Mouse (Mus musculus) midbrain, embryonic 16.5 days (tissue): Measurements from ENCODE around the gene Medag. TPM values are rescaled to one million over a fixed set of nuclear protein-coding genes. Genes with fewer than 3 reads are reported as not detected.
A peak's percentile ranks its signal among the peaks of the same experiment; 100 is the strongest.

Source experiments
- ATAC-seq: fragments of 200-750 bp; cut with Nextera tagmentation; 2 replicates; pipeline ENCODE4 v1.8.0; 2017; ENCODE audit warnings: moderate TSS enrichment
- H3K27ac ChIP-seq: fragments of 300-500 bp; sonication (generic); 2 replicates; pipeline ENCODE4 v1.5.1; 2014; ENCODE audit warnings: mild to moderate bottlenecking, low read length, mixed read lengths
- H3K27me3 ChIP-seq: fragments of 300-500 bp; sonication (generic); 2 replicates; pipeline ENCODE4 v1.6.1; 2014; ENCODE audit warnings: low read depth, low read length, mixed read lengths; ENCODE audit not compliant: control insufficient read depth, insufficient read depth
- H3K36me3 ChIP-seq: fragments of 300-500 bp; sonication (generic); 2 replicates; pipeline ENCODE4 v1.6.1; 2014; ENCODE audit warnings: mild to moderate bottlenecking, low read length, moderate library complexity, mixed read lengths; ENCODE audit not compliant: control insufficient read depth, insufficient read depth
- H3K4me1 ChIP-seq: fragments of 300-500 bp; sonication (generic); 2 replicates; pipeline ENCODE4 v1.6.1; 2014; ENCODE audit warnings: mild to moderate bottlenecking, low read length, mixed read lengths; ENCODE audit not compliant: control insufficient read depth, insufficient read depth
- H3K4me2 ChIP-seq: fragments of 300-500 bp; sonication (generic); 2 replicates; pipeline ENCODE4 v1.6.1; 2014; ENCODE audit warnings: mild to moderate bottlenecking, low read length, mixed read lengths
- H3K4me3 ChIP-seq: fragments of 300-500 bp; sonication (generic); 2 replicates; pipeline ENCODE4 v1.5.1; 2014; ENCODE audit warnings: low read depth, mild to moderate bottlenecking, low read length, moderate library complexity, mixed read lengths
- H3K9ac ChIP-seq: fragments of 300-500 bp; sonication (generic); 2 replicates; pipeline ENCODE4 v1.6.1; 2014; ENCODE audit warnings: low read depth, low read length, mixed read lengths
- H3K9me3 ChIP-seq: fragments of 300-500 bp; sonication (generic); replicated peaks from 2 replicates; pipeline ENCODE4 v1.6.1; 2014; ENCODE audit warnings: mild to moderate bottlenecking, low read length, mixed read lengths; ENCODE audit not compliant: control insufficient read depth, poor library complexity, severe bottlenecking
- WGBS: fragments of 180-500 bp; shearing (Covaris S2); extraction: QIAGEN DNeasy Blood & Tissue Kit; methylation state at CpG from one replicate; pipeline ENCODE4 v1.1.7; 2014; 5-methylcytosine and 5-hydroxymethylcytosine counted together
- polyA plus RNA-seq: library from polyadenylated mRNA; unstranded; fragments of >200 nt; fragmentation: Nextera tagmentation; extraction: Ambion mirVana; gene quantifications from 2 replicates; pipeline ENCODE4 v1.2.1, GENCODE M21; 2015

The Medag gene
- polyA plus RNA-seq, 1 experiment from 2014 or later, result 2.0 TPM

GRCm38 (mm10) chr5:149380388-149380916 is 31.1 kb upstream of the Medag start:
- Histone ChIP-seq H3K36me3 (no peaks in the 10 kb centered on the region), H3K4me3 (no peak overlapping the region), H3K9me3 (no peaks in the 10 kb centered on the region), H3K27ac (peak overlapping the region; percentile 87), H3K27me3 (no peaks in the 10 kb centered on the region), H3K4me1 (peaks cover 36% of the 10 kb centered on the region), H3K4me2 (peak overlapping the region; percentile 11; the same call in 1 of the 2 replicates), H3K9ac (0 out of 2 replicates have a peak overlapping the region, but pooled peaks have one; percentile 32)
- 10% methylated on average over 8 of the region's 8 CpGs for WGBS
- peak; percentile 89 for ATAC-seq

GRCm38 (mm10) chr5:149381948-149382347 is 29.6 kb upstream of the Medag start:
- 87% methylated on average over 4 of the region's 4 CpGs for WGBS
- Histone ChIP-seq H3K27ac (no peak overlapping the region), H3K36me3 (no peaks in the 10 kb centered on the region), H3K4me1 (peaks cover 31% of the 10 kb centered on the region), H3K9me3 (no peaks in the 10 kb centered on the region), H3K27me3 (no peaks in the 10 kb centered on the region), H3K4me3 (no peak overlapping the region), H3K9ac (no peak overlapping the region), H3K4me2 (no peak overlapping the region)
- no peak for ATAC-seq

- Histone ChIP-seq H3K9me3 (no peaks in the 10 kb centered on the region), H3K27me3 (no peaks in the 10 kb centered on the region), H3K4me1 (peaks cover 25% of the 10 kb centered on the region), H3K27ac (no peak overlapping the region), H3K9ac (no peak overlapping the region), H3K36me3 (no peaks in the 10 kb centered on the region), H3K4me3 (no peak overlapping the region), H3K4me2 (no peak overlapping the region)
- 81% methylated on average over 5 of the region's 5 CpGs for WGBS
- ATAC-seq, result no peak
Observed at GRCm38 (mm10) chr5:149382601-149383000, 28.9 kb upstream of the Medag start.

GRCm38 (mm10) chr5:149385228-149385961 is 26.2 kb upstream of the Medag start:
- Histone ChIP-seq H3K27ac (no peak overlapping the region), H3K27me3 (no peaks in the 10 kb centered on the region), H3K4me1 (peaks cover 11% of the 10 kb centered on the region), H3K36me3 (no peaks in the 10 kb centered on the region), H3K9ac (no peak overlapping the region), H3K4me3 (no peak overlapping the region), H3K4me2 (no peak overlapping the region), H3K9me3 (no peaks in the 10 kb centered on the region)
- WGBS, result 96% methylated on average over 7 of the region's 7 CpGs
- ATAC-seq, result no peak

GRCm38 (mm10) chr5:149386294-149386850 is 25.2 kb upstream of the Medag start:
- Histone ChIP-seq H3K36me3 (no peaks in the 10 kb centered on the region), H3K9me3 (no peaks in the 10 kb centered on the region), H3K4me3 (no peak overlapping the region), H3K27me3 (no peaks in the 10 kb centered on the region), H3K9ac (no peak overlapping the region), H3K4me1 (peaks cover 3% of the 10 kb centered on the region), H3K4me2 (no peak overlapping the region), H3K27ac (no peak overlapping the region)
- WGBS, result 87% methylated on average over 5 of the region's 5 CpGs
- no peak for ATAC-seq

- no peak overlapping the region for H3K27ac ChIP-seq
- H3K36me3 ChIP-seq, result no peaks in the 10 kb centered on the region
- H3K4me2 ChIP-seq, result no peak overlapping the region
- no peaks in the 10 kb centered on the region for H3K4me1 ChIP-seq
- no peak overlapping the region for H3K9ac ChIP-seq
- H3K9me3 ChIP-seq, result no peaks in the 10 kb centered on the region
- no peaks in the 10 kb centered on the region for H3K27me3 ChIP-seq
- H3K4me3 ChIP-seq, result no peak overlapping the region
- 86% methylated on average over 5 of the region's 5 CpGs for WGBS
- no peak for ATAC-seq
Observed at GRCm38 (mm10) chr5:149388947-149389346, 22.6 kb upstream of the Medag start.

GRCm38 (mm10) chr5:149389548-149390211 is 21.9 kb upstream of the Medag start:
- H3K4me3 ChIP-seq, result no peak overlapping the region
- no peak for ATAC-seq
- 66% methylated on average over 11 of the region's 11 CpGs for WGBS
- H3K27ac ChIP-seq, result no peak overlapping the region
- H3K9me3 ChIP-seq, result no peaks in the 10 kb centered on the region
- H3K36me3 ChIP-seq, result no peaks in the 10 kb centered on the region
- no peaks in the 10 kb centered on the region for H3K4me1 ChIP-seq
- H3K9ac ChIP-seq, result no peak overlapping the region
- no peak overlapping the region for H3K4me2 ChIP-seq
- H3K27me3 ChIP-seq, result no peaks in the 10 kb centered on the region

GRCm38 (mm10) chr5:149391574-149392375 is 19.8 kb upstream of the Medag start:
- no peaks in the 10 kb centered on the region for H3K27me3 ChIP-seq
- H3K36me3 ChIP-seq, result no peaks in the 10 kb centered on the region
- H3K9me3 ChIP-seq, result no peaks in the 10 kb centered on the region
- no peaks in the 10 kb centered on the region for H3K4me1 ChIP-seq
- WGBS, result 63% methylated on average over 18 of the region's 18 CpGs
- no peak overlapping the region for H3K9ac ChIP-seq
- no peak overlapping the region for H3K4me2 ChIP-seq
- ATAC-seq, result no peak
- H3K27ac ChIP-seq, result no peak overlapping the region
- H3K4me3 ChIP-seq, result no peak overlapping the region
